Mouse (Mus musculus) gastrocnemius, postnatal 14 days (tissue): ENCODE results near the gene Olfr1382. TPM values are rescaled to one million over a fixed set of nuclear protein-coding genes. Genes with fewer than 3 reads are reported as not detected.
"Not testable (repeated sequence)": the region's sequence is repeated elsewhere in the genome, so short reads cannot be mapped to it uniquely, and the experiment has no call there.

Experiments
- DNase-seq: peaks from one replicate; pipeline ENCODE4 v3.0.0; 2021; ENCODE audit warnings: mixed read lengths
- intact Hi-C: fragments of 180-260 bp; cut with DNase I; formaldehyde crosslinking; loops from one replicate; pipeline ENCODE4 v1.15.1; 2025; ENCODE audit warnings: low total_unique reads
- long read RNA-seq, 2 experiments: library from polyadenylated mRNA; stranded (forward); transcript quantifications; one replicate each; pipeline ENCODE4 v2.0.0; 2021
- total RNA-seq, 2 experiments: library from RNA; stranded (reverse); gene quantifications; 2 replicates each; pipeline ENCODE4 v1.2.3; 2021

The Olfr1382 gene
- total RNA-seq = not detected
- long read RNA-seq, experiment 1 = 0 reads
- long read RNA-seq, experiment 2 = 0 reads

GRCm38 (mm10) chr11:49527947-49528346, at the start of gene Olfr1382:
TSS of gene Olfr1382 (plus strand) at chr11:49528247.
- intact Hi-C loops = no loop called here
- DNase-seq = no peak

- intact Hi-C loops = no loop called here
- DNase-seq = no peak
Measured at GRCm38 (mm10) chr11:49485973-49486372, 42.1 kb upstream of the Olfr1382 start.

GRCm38 (mm10) chr11:49488770-49489169, 39.3 kb upstream of the Olfr1382 start, which contains the start of gene Olfr1385:
TSS of gene Olfr1385 (plus strand) at chr11:49489070.
- DNase-seq, intact Hi-C loops: not testable (repeated sequence)

GRCm38 (mm10) chr11:49518086-49518485, 10.0 kb upstream of the Olfr1382 start:
- DNase-seq = no peak
- intact Hi-C loops = no loop called here

GRCm38 (mm10) chr11:49519348-49519747, 8.7 kb upstream of the Olfr1382 start, which contains the start of gene Olfr1383:
TSS of gene Olfr1383 (plus strand) at chr11:49519648.
- no peak for DNase-seq
- intact Hi-C loops = no loop called here

- intact Hi-C loops = no loop called here
- no peak for DNase-seq
Measured at GRCm38 (mm10) chr11:49532761-49533160, 4.7 kb downstream of the Olfr1382 start.

- intact Hi-C loops, DNase-seq: not testable (repeated sequence)
Measured at GRCm38 (mm10) chr11:49536631-49537030, 8.6 kb downstream of the Olfr1382 start.

GRCm38 (mm10) chr11:49543149-49543548, 15.1 kb downstream of the Olfr1382 start, which contains the start of gene Olfr1381:
TSS of gene Olfr1381 (plus strand) at chr11:49543449.
- intact Hi-C loops, DNase-seq: not testable (repeated sequence)

- not testable (repeated sequence) for DNase-seq
Measured at GRCm38 (mm10) chr11:49554033-49554432, 26.0 kb downstream of the Olfr1382 start.

GRCm38 (mm10) chr11:49556578-49556977, 28.5 kb downstream of the Olfr1382 start, which contains the start of gene Olfr1380:
TSS of gene Olfr1380 (plus strand) at chr11:49556878.
- intact Hi-C loops, DNase-seq: not testable (repeated sequence)

More at GRCm38 (mm10) chr11:49554033-49554432, 26.0 kb downstream of the Olfr1382 start:
- intact Hi-C loops = not testable (repeated sequence)

- DNase-seq, intact Hi-C loops: not testable (repeated sequence)
Measured at GRCm38 (mm10) chr11:49575054-49575453, 47.0 kb downstream of the Olfr1382 start.

GRCm38 (mm10) chr11:49580452-49580851, 52.4 kb downstream of the Olfr1382 start:
- DNase-seq, intact Hi-C loops: not testable (repeated sequence)

Other genes with a start within 250 kb of the Olfr1382 start
- gene Olfr1393, start 249.9 kb upstream of the Olfr1382 start, total RNA-seq = under 1 TPM in 1 of 2 experiments, not detected in 1; 0.23 TPM
- gene Olfr1392, start 243.0 kb upstream of the Olfr1382 start, total RNA-seq = not detected
- not detected for gene Olfr10, start 223.5 kb upstream of the Olfr1382 start, total RNA-seq
- not detected for gene Olfr1391, start 205.5 kb upstream of the Olfr1382 start, total RNA-seq
- gene Olfr1390, start 193.1 kb upstream of the Olfr1382 start, total RNA-seq = not detected
- not detected for gene Olfr1389, start 105.2 kb upstream of the Olfr1382 start, total RNA-seq
- gene Olfr1388, start 91.6 kb upstream of the Olfr1382 start, total RNA-seq = under 1 TPM; 0.07 to 0.08 TPM
- not detected for gene Olfr1387, start 72.9 kb upstream of the Olfr1382 start, total RNA-seq
- gene Olfr1386, start 63.2 kb upstream of the Olfr1382 start, total RNA-seq = not detected
- gene Olfr1385, start 39.2 kb upstream of the Olfr1382 start, total RNA-seq = not detected
- not detected for gene Olfr1384, start 21.5 kb upstream of the Olfr1382 start, total RNA-seq
- gene Olfr1383, start 8.6 kb upstream of the Olfr1382 start, total RNA-seq = not detected
- not detected for gene Olfr1381, start 15.2 kb downstream of the Olfr1382 start, total RNA-seq
- gene Olfr1380, start 28.6 kb downstream of the Olfr1382 start, total RNA-seq = not detected
- 1 to 10 TPM; 4.0 to 4.3 TPM for gene Flt4, start 81.0 kb downstream of the Olfr1382 start, total RNA-seq
- gene Scgb3a1, start 135.4 kb downstream of the Olfr1382 start, total RNA-seq = not detected
- 10 to 100 TPM; 19.6 to 21.1 TPM for gene Cnot6, start 184.5 kb downstream of the Olfr1382 start, total RNA-seq